Mouse (Mus musculus) midbrain, embryonic 14.5 days (tissue): ENCODE data around the gene Phf13. TPM values are rescaled to one million over a fixed set of nuclear protein-coding genes. Genes with fewer than 3 reads are reported as not detected.
A peak's percentile ranks its signal among the peaks of the same experiment; 100 is the strongest.
"Not testable (repeated sequence)": the region's sequence is repeated elsewhere in the genome, so short reads cannot be mapped to it uniquely, and the experiment has no call there.

Source experiments
- ATAC-seq: fragments of 200-750 bp; cut with Nextera tagmentation; 2 replicates; pipeline ENCODE4 v1.8.0; 2017; ENCODE audit warnings: moderate number of reproducible peaks, moderate library complexity; ENCODE audit not compliant: low FRiP score, low TSS enrichment
- DNase-seq: peaks from one replicate; pipeline ENCODE4 v3.0.0-alpha.2; 2015
- H3K27ac ChIP-seq: fragments of 300-500 bp; sonication (generic); replicated peaks from 2 replicates; pipeline ENCODE4 v1.5.1; 2014; ENCODE audit warnings: mild to moderate bottlenecking, low read depth, low read length, moderate library complexity
- H3K27me3 ChIP-seq: fragments of 300-500 bp; sonication (generic); 2 replicates; pipeline ENCODE4 v1.6.1; 2014; ENCODE audit warnings: low read length, control low read depth, mixed read lengths; ENCODE audit not compliant: control insufficient read depth, insufficient read depth
- H3K36me3 ChIP-seq: fragments of 300-500 bp; sonication (generic); 2 replicates; pipeline ENCODE4 v1.6.1; 2014; ENCODE audit warnings: low read length, control low read depth; ENCODE audit not compliant: control insufficient read depth, insufficient read depth
- H3K4me1 ChIP-seq: fragments of 300-500 bp; sonication (generic); 2 replicates; pipeline ENCODE4 v1.6.1; 2014; ENCODE audit warnings: mild to moderate bottlenecking, antibody characterized with exemption, low read length, control low read depth; ENCODE audit not compliant: control insufficient read depth, insufficient read depth
- H3K4me2 ChIP-seq: fragments of 300-500 bp; sonication (generic); 2 replicates; pipeline ENCODE4 v1.6.1; 2014; ENCODE audit warnings: mild to moderate bottlenecking, low read length, moderate library complexity
- H3K4me3 ChIP-seq: fragments of 300-500 bp; sonication (generic); replicated peaks from 2 replicates; pipeline ENCODE4 v1.5.1; 2014; ENCODE audit warnings: low read depth, low read length
- H3K9ac ChIP-seq: fragments of 300-500 bp; sonication (generic); replicated peaks from 2 replicates; pipeline ENCODE4 v1.6.1; 2014; ENCODE audit warnings: mild to moderate bottlenecking, low read length, moderate library complexity
- H3K9me3 ChIP-seq: fragments of 300-500 bp; sonication (generic); 2 replicates; pipeline ENCODE4 v1.6.1; 2016; ENCODE audit warnings: low read length, control low read depth, mixed read lengths; ENCODE audit not compliant: control insufficient read depth
- WGBS: fragments of 180-500 bp; shearing (Covaris S2); extraction: QIAGEN DNeasy Blood & Tissue Kit; methylation state at CpG from one replicate; pipeline ENCODE4 v1.1.7; 2014; 5-methylcytosine and 5-hydroxymethylcytosine counted together
- polyA plus RNA-seq: library from polyadenylated mRNA; unstranded; fragments of >200 nt; fragmentation: Nextera tagmentation; extraction: Ambion mirVana; gene quantifications from 2 replicates; pipeline ENCODE4 v1.2.1, GENCODE M21; 2014

The Phf13 gene
- polyA plus RNA-seq, 1 experiment from 2014 or later = 19.0 TPM

GRCm38 (mm10) chr4:152036464-152036863, 40.4 kb upstream of the Phf13 start:
- WGBS = 92% methylated on average over 6 of the region's 6 CpGs
- H3K27ac ChIP-seq, H3K36me3 ChIP-seq, ATAC-seq, H3K4me3 ChIP-seq, H3K27me3 ChIP-seq, H3K9me3 ChIP-seq, H3K4me1 ChIP-seq, DNase-seq, H3K4me2 ChIP-seq, H3K9ac ChIP-seq: not testable (repeated sequence)

DNA sequence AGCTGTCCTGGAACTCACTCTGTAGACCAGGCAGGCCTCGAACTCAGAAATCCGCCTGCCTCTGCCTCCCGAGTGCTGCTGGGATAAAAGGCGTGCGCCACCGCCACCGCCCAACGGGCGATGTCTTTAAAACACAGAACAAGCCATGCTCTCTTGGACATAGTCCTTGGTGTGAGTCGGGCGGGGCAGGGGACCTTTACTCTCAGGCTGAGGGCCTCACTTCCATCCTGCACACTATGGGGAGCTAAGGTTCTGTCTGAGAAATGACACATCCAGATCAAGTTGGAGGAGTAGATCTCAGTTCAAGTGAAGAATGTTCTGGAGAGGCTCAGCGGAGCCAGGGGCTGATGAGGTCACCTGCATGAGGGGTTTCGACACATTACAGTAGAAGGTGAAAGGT, 36.9 kb upstream of the Phf13 start:
- Histone ChIP-seq H3K36me3 (no peaks in the 10 kb centered on the region), H3K9me3 (no peaks in the 10 kb centered on the region), H3K9ac (no peak overlapping the region), H3K27ac (no peak overlapping the region), H3K4me2 (no peak overlapping the region), H3K27me3 (no peaks in the 10 kb centered on the region), H3K4me3 (no peak overlapping the region), H3K4me1 (peaks cover 10% of the 10 kb centered on the region)
- ATAC-seq (no peak), DNase-seq (no peak)
- WGBS = 91% methylated on average over 13 of the region's 13 CpGs

DNA sequence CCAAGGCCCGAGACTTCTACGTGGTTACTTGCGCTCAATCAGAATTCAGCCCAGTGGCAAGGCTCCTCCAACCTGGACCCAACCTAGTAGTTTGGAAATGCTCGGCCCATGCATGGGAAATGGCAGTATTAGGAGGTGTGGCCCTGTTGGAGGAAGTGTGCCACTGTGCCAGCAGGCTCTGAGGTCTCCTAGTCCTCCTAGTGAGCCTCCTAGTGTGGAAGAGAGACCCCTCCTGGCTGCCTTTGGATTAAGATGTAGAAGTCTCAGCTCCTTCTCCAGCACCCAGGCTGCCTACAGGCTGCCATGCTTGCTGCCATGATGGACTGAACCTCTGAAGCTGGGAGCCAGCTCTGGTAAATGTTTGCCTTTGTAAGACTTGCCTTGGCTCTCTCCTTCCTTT, 33.9 kb upstream of the Phf13 start:
- H3K27ac ChIP-seq = no peak overlapping the region
- H3K9me3 ChIP-seq = no peaks in the 10 kb centered on the region
- H3K27me3 ChIP-seq = no peaks in the 10 kb centered on the region
- H3K4me3 ChIP-seq = no peak overlapping the region
- 69% methylated on average over 4 of the region's 4 CpGs for WGBS
- DNase-seq (peak; percentile 57), ATAC-seq (no peak)
- peaks cover 29% of the 10 kb centered on the region for H3K4me1 ChIP-seq
- H3K9ac ChIP-seq = no peak overlapping the region
- 0 out of 2 replicates have a peak overlapping the region, but pooled peaks have one; percentile 8 for H3K4me2 ChIP-seq
- H3K36me3 ChIP-seq = no peaks in the 10 kb centered on the region

DNA sequence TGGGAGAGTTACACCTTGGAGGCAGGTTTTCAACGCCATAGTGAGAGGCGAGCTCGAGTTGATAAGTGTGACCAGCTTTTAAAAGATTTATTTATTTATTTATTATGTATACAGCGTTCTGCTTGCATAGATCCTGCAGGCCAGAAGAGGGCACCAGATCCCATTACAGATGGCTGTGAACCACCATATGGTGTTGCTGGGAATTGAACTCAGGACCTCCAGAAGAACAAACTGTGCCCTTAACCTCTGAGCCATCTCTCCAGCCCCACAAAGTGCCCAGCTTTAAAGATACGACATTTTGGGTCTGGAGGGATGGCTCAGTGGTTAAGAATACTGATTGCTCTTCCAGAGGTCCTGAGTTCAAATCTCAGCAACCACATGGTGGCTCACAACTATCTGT, 33.0 kb upstream of the Phf13 start:
- ATAC-seq = no peak
- no peak for DNase-seq
- Histone ChIP-seq H3K27me3 (no peaks in the 10 kb centered on the region), H3K4me1 (peaks cover 29% of the 10 kb centered on the region), H3K36me3 (no peaks in the 10 kb centered on the region), H3K4me2 (no peak overlapping the region), H3K4me3 (no peak overlapping the region), H3K27ac (no peak overlapping the region), H3K9ac (no peak overlapping the region), H3K9me3 (no peaks in the 10 kb centered on the region)
- WGBS = 34% methylated on average over 5 of the region's 5 CpGs

GRCm38 (mm10) chr4:152028456-152028855, 32.4 kb upstream of the Phf13 start:
- Histone ChIP-seq H3K4me2 (peak overlapping the region; percentile 96), H3K27ac (no peak overlapping the region), H3K36me3 (peaks cover 4% of the 10 kb centered on the region), H3K9ac (peak overlapping the region; percentile 60), H3K27me3 (no peaks in the 10 kb centered on the region), H3K4me3 (peak overlapping the region; percentile 60), H3K4me1 (peaks cover 29% of the 10 kb centered on the region), H3K9me3 (no peaks in the 10 kb centered on the region)
- 66% methylated on average over 15 of the region's 15 CpGs for WGBS
- ATAC-seq (no peak), DNase-seq (no peak)

DNA sequence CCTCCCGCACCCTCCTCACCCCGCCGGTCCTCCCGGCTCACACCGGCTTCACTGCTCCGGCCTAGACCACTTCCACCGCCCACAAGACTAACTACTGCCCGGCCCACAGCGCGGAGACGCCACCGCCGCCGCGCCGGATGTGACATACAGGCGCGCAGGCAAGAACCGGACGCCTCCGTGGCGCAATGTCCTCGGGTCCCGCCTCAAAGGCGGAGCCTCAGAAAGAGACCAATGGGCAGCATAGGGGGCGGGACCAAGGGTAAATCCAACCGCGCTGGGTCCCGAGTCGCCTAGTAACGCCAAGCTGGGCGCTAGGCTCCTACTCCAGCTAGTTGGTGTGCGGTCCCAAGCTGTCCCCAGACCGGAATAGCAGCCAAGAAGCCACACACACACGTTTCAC, 31.5 kb upstream of the Phf13 start, which contains the start of gene Zbtb48:
Zbtb48 (minus strand) TSS at position 148 of the 400 bp plus-strand sequence.
- Histone ChIP-seq H3K27ac (peak within 1 kb of the TSS; percentile 55), H3K9me3 (no peaks in the 10 kb centered on the region), H3K9ac (peak within 1 kb of the TSS; percentile 69), H3K4me2 (peak within 1 kb of the TSS; percentile 96), H3K4me1 (peaks cover 29% of the 10 kb centered on the region), H3K36me3 (peaks cover 13% of the 10 kb centered on the region), H3K27me3 (no peaks in the 10 kb centered on the region), H3K4me3 (peak within 1 kb of the TSS; percentile 60)
- peak; percentile 97 for ATAC-seq
- 1% methylated on average over 35 of the region's 35 CpGs for WGBS
- peak; percentile 99 for DNase-seq

DNA sequence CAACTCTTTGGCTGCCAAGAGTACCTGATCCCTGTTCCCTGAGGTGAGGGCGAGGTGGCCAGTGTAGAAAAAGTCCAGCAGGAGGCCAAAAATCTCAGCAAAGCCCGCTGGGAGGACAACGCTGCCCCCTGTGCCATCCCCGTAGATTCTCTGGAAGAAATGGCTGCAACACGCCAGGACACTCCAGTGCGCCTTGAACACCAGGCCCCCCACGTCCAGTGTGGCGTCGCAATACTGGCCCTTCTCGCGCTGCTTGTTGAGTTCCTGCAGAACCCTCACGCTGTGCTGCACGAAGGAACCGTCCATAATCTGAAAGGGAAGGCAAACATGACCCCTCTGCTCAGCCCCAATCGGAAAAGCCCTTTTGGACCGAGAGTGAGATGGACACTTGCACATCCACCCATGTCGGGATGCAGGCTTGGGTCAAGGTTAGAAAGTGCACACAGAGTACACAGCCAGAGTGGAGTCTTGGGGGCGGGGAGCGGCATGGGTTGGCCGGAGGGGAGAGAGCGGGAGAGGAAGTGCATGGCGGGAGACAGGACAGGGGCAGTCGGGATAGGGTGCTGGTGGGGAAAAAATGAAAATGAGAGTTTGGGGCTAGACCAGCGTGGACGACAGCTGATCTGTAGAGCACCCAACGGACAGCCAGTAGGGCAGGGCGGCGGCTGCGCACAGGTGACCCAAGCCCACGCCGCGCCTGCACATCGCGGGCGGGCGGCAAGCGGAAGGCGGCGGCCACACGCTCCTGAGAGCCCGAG, 30.9 kb upstream of the Phf13 start:
- ATAC-seq = peak; percentile 53
- Histone ChIP-seq H3K27me3 (no peaks in the 10 kb centered on the region), H3K36me3 (peaks cover 19% of the 10 kb centered on the region), H3K27ac (peak overlapping the region; percentile 55), H3K9me3 (no peaks in the 10 kb centered on the region), H3K4me2 (peak overlapping the region; percentile 96), H3K4me3 (peak overlapping the region; percentile 60), H3K9ac (peak overlapping the region; percentile 69), H3K4me1 (peaks cover 29% of the 10 kb centered on the region)
- WGBS = 2% methylated on average over 41 of the region's 41 CpGs
- no peak for DNase-seq

DNA sequence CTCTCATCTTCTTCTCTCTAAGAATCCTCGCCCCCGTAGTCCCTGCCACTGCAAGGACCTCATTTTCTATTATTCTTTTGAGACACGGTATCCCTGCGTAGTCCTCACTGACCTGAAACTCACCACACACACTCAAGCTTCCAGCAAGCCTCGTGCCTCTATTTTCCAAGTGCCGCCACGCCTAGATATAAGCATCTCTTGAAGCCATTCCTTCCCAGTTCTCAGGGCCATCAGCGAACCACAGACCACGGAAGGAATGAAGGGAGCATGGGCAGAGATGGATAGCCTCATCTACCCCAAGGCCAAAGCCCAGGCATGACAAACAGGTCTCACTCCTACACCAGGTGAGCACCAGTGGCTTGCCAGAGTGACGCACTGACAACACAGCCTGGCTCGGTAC, 28.5 kb upstream of the Phf13 start:
- ATAC-seq (no peak), DNase-seq (no peak)
- Histone ChIP-seq H3K4me1 (peaks cover 29% of the 10 kb centered on the region), H3K9me3 (no peaks in the 10 kb centered on the region), H3K4me3 (no peak overlapping the region), H3K36me3 (peaks cover 42% of the 10 kb centered on the region), H3K27me3 (no peaks in the 10 kb centered on the region), H3K9ac (no peak overlapping the region), H3K27ac (no peak overlapping the region), H3K4me2 (no peak overlapping the region)
- WGBS = 93% methylated on average over 11 of the region's 11 CpGs

DNA sequence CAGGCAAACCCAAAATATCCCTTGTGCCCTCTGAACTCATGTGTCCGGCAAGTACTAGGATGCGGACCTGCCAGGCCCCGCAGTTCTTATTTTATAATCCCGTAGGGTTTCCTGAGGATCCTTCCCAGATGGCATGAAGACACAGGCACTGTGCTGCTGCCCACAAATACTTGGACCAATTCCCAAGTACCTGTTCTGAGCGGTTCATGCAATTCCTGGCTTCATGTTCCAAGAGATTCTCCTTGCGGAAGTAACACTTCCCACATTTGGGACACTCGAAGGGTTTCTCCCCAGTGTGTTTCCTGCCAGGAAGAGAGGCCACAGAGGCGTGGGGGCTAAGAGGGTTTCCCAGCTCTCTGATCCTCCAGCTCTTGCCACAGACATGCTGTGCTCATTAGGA, 26.4 kb upstream of the Phf13 start:
- H3K9me3 ChIP-seq = no peaks in the 10 kb centered on the region
- H3K27me3 ChIP-seq = no peaks in the 10 kb centered on the region
- 94% methylated on average over 8 of the region's 8 CpGs for WGBS
- no peak overlapping the region for H3K4me3 ChIP-seq
- H3K4me2 ChIP-seq = no peak overlapping the region
- H3K4me1 ChIP-seq = peaks cover 18% of the 10 kb centered on the region
- peaks cover 54% of the 10 kb centered on the region for H3K36me3 ChIP-seq
- no peak for ATAC-seq
- H3K27ac ChIP-seq = no peak overlapping the region
- no peak for DNase-seq
- H3K9ac ChIP-seq = no peak overlapping the region
